Mouse (Mus musculus) hindbrain, embryonic 16.5 days (tissue): ENCODE results near the gene Prrc2a. TPM values are rescaled to one million over a fixed set of nuclear protein-coding genes. Genes with fewer than 3 reads are reported as not detected.

ENCODE experiments used
- microRNA-seq: library from miRNA; unstranded; fragments of <30 nt; microRNA quantifications from one replicate; pipeline ENCODE4, GENCODE M21; 2017
- polyA plus RNA-seq: library from polyadenylated mRNA; unstranded; fragments of >200 nt; fragmentation: Nextera tagmentation; extraction: Ambion mirVana; gene quantifications from 2 replicates; pipeline ENCODE4 v1.2.1, GENCODE M21; 2015

Gene Prrc2a
- polyA plus RNA-seq, 1 experiment from 2014 or later: 138 TPM

Small RNAs within 50 kb of the gene (microRNA-seq; reads per million reads assigned to microRNA genes)
- gene Mir6973a (not detected), gene Mir6974 (not detected)

Other genes starting within 250 kb of the Prrc2a start
- gene Neu1, start 233.6 kb downstream of the Prrc2a start, polyA plus RNA-seq: 41.7 and 42.1 TPM in 2 replicates
- gene Hspa1b, start 205.7 kb downstream of the Prrc2a start, polyA plus RNA-seq: 0.45 and 0.74 TPM in 2 replicates
- gene Gm20481, start 195.0 kb downstream of the Prrc2a start, polyA plus RNA-seq: not detected in 2 replicates
- 15.3 and 18.1 TPM in 2 replicates for gene Hspa1a, start 192.7 kb downstream of the Prrc2a start, polyA plus RNA-seq
- 1.4 and 1.6 TPM in 2 replicates for gene Hspa1l, start 192.2 kb downstream of the Prrc2a start, polyA plus RNA-seq
- gene Lsm2, start 183.0 kb downstream of the Prrc2a start, polyA plus RNA-seq: 106 and 113 TPM in 2 replicates
- gene Vars, start 163.9 kb downstream of the Prrc2a start, polyA plus RNA-seq: 50.7 and 61.7 TPM in 2 replicates
- gene Vwa7, start 148.3 kb downstream of the Prrc2a start, polyA plus RNA-seq: 0.08 and 0.19 TPM in 2 replicates
- gene Sapcd1, start 136.9 kb downstream of the Prrc2a start, polyA plus RNA-seq: 1.7 TPM in 2 replicates
- 1.8 and 2.5 TPM in 2 replicates for gene Msh5, start 118.2 kb downstream of the Prrc2a start, polyA plus RNA-seq
- 85.2 and 88.5 TPM in 2 replicates for gene Clic1, start 114.9 kb downstream of the Prrc2a start, polyA plus RNA-seq
- gene Ddah2, start 105.9 kb downstream of the Prrc2a start, polyA plus RNA-seq: 338 and 363 TPM in 2 replicates
- gene Ly6g6c, start 99.5 kb downstream of the Prrc2a start, polyA plus RNA-seq: not detected in 2 replicates
- gene Mpig6b, start 98.7 kb downstream of the Prrc2a start, polyA plus RNA-seq: 0.13 and 0.21 TPM in 2 replicates
- 0.16 and 0.34 TPM in 2 replicates for gene Ly6g6e, start 88.0 kb downstream of the Prrc2a start, polyA plus RNA-seq
- 0.68 and 1.0 TPM in 2 replicates for gene Ly6g6d, start 86.8 kb downstream of the Prrc2a start, polyA plus RNA-seq
- gene Ly6g6f, start 79.3 kb downstream of the Prrc2a start, polyA plus RNA-seq: 0.22 TPM in 1 of 2 replicates, not detected in the other
- gene Abhd16a, start 75.6 kb downstream of the Prrc2a start, polyA plus RNA-seq: 113 and 115 TPM in 2 replicates
- not detected in 2 replicates for gene Ly6g5c, start 56.6 kb downstream of the Prrc2a start, polyA plus RNA-seq
- 0.93 and 1.5 TPM in 2 replicates for gene Ly6g5b, start 49.5 kb downstream of the Prrc2a start, polyA plus RNA-seq
- gene Gpank1, start 43.4 kb downstream of the Prrc2a start, polyA plus RNA-seq: 20.7 and 23.7 TPM in 2 replicates
- 319 and 346 TPM in 2 replicates for gene Csnk2b, start 42.8 kb downstream of the Prrc2a start, polyA plus RNA-seq
- gene D17H6S53E, start 38.5 kb downstream of the Prrc2a start, polyA plus RNA-seq: 8.9 TPM in 2 replicates
- not detected in 2 replicates for gene Apom, start 32.8 kb downstream of the Prrc2a start, polyA plus RNA-seq
- 50.9 and 65.2 TPM in 2 replicates for gene Bag6, start 29.7 kb downstream of the Prrc2a start, polyA plus RNA-seq
- 5.6 and 10.1 TPM in 2 replicates for gene Aif1, start 11.2 kb upstream of the Prrc2a start, polyA plus RNA-seq
- 4.8 and 7.3 TPM in 2 replicates for gene Lst1, start 23.5 kb upstream of the Prrc2a start, polyA plus RNA-seq
- gene Ltb, start 29.5 kb upstream of the Prrc2a start, polyA plus RNA-seq: 1.1 and 1.2 TPM in 2 replicates
- not detected in 2 replicates for gene Tnf, start 37.1 kb upstream of the Prrc2a start, polyA plus RNA-seq
- 0.37 and 0.80 TPM in 2 replicates for gene Lta, start 40.5 kb upstream of the Prrc2a start, polyA plus RNA-seq
- 0.34 and 0.45 TPM in 2 replicates for gene Gm16181, start 55.9 kb upstream of the Prrc2a start, polyA plus RNA-seq
- 140 and 151 TPM in 2 replicates for gene Atp6v1g2, start 68.8 kb upstream of the Prrc2a start, polyA plus RNA-seq
- gene Nfkbil1, start 70.9 kb upstream of the Prrc2a start, polyA plus RNA-seq: 9.8 and 10.1 TPM in 2 replicates
- 331 and 355 TPM in 2 replicates for gene Ddx39b, start 76.8 kb upstream of the Prrc2a start, polyA plus RNA-seq
- 125 and 134 TPM in 2 replicates for gene H2-D1, start 97.8 kb upstream of the Prrc2a start, polyA plus RNA-seq
- gene H2-Q1, start 155.5 kb upstream of the Prrc2a start, polyA plus RNA-seq: 0.64 and 0.67 TPM in 2 replicates
- 3.7 and 6.3 TPM in 2 replicates for gene H2-Q2, start 177.3 kb upstream of the Prrc2a start, polyA plus RNA-seq
- gene H2-Q4, start 214.7 kb upstream of the Prrc2a start, polyA plus RNA-seq: 0.89 TPM in 2 replicates